Mouse (Mus musculus) cerebellum, postnatal 14 days (tissue): Measurements from ENCODE around the gene Pip5k1c.

Source experiments
- DNase-seq, 2 experiments: peaks; one replicate each; pipeline ENCODE4 v3.0.0; 2021; ENCODE audit warnings: mixed read lengths in 2 of 2

Pip5k1c gene

DNA sequence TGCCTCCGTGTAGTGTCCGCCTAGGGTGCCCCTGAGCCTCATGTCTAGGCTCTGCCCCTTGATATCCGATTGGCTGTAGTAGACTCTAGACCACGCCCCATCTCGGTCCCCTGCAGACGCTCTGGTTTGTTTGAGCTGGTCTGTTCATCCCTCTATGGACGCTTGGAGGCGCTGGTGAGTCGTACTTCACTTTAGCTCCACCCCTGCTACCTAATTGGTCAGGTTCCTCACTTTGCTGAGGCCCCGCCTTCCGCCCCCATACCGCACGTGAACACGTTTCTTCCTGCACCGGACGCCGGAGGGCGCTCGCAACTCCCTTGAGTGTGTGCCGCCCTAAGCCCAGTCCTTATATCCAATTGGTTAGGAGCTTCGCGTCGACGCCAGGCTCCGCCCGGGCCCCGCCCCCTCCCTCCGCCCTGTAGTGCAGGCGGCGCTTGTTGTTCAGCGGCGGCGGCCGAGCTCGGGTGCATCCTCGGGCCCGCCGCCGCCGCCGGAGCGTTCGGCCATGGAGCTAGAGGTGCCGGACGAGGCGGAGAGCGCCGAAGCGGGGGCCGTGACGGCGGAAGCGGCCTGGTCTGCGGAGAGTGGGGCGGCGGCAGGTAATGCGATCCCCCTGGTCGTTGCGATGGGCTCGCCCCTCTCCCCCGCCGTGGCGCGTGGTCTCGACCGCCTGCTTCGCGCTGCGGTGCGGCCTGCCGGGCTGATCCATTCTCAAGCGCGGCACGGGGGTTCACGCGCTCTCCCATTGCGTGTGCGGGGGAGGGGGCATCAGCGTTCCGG lies at the start of gene Pip5k1c:
Gene Pip5k1c, plus strand, starts transcription at position 410 of the 780 bp plus-strand sequence.
- DNase-seq: peak; percentile 100

DNA sequence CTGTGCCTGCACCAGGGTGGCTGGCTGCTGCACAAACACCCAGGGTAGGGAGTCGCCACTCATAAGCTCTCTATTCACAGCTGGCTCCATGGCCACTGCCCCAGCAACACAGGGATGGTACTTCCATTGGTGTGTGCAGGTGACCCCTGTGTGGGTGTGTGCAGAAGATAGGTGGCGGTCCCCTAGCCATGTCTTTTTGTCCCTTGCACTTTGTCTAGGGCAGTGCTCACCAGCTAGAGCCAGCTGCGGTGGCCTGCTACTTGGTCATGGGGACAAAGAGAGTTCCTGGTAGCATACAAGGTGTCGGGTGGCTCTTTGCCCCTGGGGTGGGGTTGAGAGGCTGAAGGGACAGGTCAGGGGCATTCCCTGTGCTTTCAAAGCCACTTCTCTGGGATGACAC lies 48.6 kb upstream of the Pip5k1c start:
- DNase-seq: no peak

DNA sequence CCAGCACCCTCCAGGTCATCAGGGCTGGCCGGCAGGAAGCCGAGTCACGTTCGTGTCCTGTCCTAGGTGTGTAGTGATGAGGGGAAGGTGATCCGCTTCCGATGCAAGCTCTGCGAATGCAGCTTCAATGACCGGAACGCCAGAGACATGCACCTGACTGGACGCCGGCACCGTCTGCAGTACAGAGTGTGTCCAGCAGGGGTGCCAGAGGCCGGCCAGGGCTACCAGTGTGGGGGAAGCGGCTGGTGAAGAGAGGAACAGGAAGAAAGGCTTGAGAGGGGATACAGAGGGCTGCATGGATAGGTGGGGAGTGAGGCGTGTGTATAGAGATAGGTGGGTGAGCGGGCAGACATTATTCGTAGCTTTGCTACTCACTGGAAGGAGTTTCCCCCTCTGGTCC lies 48.2 kb upstream of the Pip5k1c start:
- DNase-seq: peak; percentile 94 to 96

DNA sequence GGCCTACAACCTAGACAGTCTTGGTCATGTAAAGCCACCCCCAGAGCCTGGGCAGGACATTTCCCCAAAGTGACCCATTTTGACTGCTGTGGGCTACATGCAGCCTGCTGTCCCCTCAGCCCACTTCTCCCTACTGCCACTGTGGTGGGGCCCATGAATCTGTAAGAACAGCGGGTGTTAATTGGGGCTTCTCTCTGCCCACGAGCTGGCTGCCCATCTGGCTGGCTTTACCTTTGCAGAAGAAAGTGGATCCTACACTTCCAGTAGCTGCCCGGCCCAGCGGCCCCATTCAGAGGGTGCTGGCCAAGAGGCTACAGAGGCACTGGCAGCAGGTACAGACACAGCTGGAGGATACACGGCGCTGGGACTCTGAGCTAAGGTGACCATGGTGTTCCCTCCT lies 47.6 kb upstream of the Pip5k1c start:
- no peak for DNase-seq

DNA sequence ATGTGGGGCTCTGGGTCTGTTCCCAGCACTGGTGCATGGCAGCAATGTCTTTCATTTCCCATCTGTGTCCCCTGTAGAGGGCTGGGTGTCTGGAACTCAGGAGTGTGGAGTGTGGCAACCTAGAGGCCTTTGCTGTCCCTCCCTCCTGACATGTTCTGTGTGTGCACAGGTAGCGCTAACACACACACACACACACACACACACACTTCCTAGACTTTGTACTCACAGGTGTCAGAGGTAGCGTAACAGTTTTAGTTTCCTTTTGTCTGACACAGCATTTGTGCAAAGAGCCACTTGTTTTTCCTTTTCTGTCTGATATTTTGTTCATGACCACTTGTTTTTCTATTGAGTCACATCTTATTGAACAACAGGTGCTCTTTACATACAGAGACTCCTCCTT lies 45.0 kb upstream of the Pip5k1c start:
- DNase-seq: no peak

DNA sequence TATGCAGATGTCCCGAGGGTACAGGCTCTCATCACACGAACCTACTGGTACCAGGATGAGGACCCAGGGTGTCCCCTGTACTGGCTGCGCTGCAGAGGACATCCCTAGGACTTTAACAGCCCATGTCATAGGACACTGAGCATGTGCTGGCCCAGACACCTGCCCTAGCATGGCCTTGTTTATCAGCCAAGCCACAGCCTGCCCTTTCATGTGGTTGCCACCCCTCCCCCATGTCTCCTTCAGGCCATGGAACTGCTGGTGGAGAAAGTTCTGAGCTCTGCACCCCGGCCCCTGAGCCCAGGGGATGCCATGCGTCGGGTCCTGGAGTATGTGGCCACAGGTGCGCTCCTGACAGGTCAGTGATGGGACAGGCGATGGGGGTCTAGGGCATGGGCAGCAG lies 43.3 kb upstream of the Pip5k1c start:
- no peak for DNase-seq

DNA sequence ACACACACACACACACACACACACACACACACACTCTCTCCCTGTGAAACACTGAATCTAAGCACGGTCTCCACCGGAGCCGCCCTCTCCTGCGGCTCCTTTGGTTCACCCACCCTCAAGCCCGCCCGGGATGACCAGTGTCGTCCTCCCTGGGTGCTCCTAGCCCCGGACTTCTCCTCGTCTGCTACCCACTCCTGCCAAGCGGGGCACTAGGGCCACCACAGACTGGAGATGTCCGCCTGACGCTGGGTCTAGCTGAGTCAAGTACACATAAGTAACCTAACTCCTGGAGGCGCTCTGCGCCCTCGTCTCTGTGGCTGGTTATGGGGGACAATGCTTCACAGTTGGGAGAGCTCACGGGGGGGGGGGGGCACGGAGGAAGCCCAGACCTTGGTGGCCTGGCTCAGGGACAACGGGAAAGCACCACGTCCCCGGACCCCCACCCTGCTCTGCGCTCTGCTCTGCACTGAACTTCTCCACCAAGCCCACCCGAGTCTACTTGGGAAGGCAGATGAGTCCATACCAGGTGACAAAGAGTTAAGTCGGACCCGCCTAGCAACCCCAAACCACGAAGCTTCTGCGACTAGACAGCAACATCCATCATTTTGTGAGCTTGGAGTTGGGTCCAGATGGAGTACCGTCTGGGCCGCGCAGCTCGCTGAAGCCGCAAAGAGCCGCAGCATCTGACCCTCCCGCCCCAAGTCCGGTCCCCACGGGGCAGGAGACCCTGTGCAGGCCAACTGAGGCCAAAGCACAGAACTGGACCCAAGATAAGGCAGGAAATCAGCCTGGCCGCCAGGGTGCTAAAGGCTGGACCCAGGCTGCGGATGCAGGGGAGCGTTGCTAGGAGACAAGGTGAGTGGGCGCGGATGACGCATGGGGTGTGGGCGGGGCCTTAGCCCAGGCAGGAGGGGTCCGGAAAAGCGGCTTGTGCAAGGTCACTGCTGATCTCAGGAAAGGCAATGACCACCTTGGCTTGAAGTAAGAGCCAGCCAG lies 40.0 kb upstream of the Pip5k1c start, which contains the start of gene Matk:
Gene Matk, plus strand, starts transcription at position 512 of the 996 bp plus-strand sequence.
- DNase-seq: peak; percentile 85 to 87

DNA sequence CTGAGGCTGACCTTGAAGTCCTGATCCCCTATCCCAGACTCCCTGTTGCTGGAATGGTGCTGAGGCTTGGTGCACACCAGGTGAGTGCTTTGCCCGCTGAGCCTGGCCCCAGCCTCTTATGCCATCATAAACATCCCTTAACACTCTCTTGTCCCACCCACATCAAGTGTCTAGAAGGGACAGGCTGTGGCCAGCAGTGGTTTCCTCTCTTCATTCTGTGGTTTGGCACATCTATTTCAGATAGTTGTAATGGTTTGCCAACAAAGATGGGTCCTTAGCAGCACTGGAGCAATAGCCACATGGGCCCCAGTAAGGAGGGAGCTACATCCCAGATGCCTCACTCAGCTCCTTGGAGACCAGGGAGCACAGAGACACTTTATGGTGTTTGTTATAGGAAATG lies 37.9 kb upstream of the Pip5k1c start:
- no peak for DNase-seq

DNA sequence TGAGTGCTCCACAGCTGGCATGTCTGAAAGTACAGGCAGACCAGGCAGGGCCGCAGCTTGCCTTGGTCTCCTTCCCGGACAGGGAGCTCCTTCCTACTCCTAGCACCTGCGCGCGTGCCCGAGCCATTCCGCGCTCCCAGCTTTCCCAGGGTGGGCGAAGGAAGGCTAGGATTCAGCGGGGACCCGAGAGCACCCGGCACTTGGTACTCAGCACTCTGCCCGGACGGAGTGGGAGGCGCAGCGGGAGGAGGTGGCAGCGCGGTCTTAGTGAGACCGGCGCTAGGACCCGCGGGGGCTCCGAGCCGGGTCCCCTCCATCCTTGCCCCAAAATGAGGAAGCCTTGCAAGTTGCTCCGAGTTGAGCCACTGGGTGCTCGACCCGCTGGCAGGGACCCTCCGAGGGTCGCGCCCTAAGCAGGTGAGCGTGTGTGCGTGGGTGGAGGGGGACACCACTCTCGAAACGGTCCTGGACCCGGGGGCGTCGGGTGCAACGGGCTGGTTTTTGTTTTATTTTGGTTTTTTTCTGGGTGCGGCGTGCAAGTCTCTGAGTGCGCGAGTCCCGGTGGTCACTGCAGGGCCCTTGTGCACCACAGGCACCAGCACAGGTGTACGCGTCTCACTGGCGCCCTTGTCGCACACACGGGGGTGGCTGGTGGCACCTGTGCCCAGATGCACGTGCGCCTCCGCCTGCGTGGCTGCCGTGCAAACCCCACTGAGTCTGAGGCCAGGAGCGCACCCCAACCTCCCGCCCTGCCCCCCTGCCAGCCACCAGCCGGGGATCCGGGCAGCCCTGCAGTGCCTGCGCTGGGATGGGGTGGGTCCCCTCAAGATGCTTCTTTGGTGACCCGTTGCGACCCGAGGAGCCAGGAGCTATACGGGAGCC lies 35.4 kb upstream of the Pip5k1c start:
- DNase-seq: peak; percentile 55 to 60

DNA sequence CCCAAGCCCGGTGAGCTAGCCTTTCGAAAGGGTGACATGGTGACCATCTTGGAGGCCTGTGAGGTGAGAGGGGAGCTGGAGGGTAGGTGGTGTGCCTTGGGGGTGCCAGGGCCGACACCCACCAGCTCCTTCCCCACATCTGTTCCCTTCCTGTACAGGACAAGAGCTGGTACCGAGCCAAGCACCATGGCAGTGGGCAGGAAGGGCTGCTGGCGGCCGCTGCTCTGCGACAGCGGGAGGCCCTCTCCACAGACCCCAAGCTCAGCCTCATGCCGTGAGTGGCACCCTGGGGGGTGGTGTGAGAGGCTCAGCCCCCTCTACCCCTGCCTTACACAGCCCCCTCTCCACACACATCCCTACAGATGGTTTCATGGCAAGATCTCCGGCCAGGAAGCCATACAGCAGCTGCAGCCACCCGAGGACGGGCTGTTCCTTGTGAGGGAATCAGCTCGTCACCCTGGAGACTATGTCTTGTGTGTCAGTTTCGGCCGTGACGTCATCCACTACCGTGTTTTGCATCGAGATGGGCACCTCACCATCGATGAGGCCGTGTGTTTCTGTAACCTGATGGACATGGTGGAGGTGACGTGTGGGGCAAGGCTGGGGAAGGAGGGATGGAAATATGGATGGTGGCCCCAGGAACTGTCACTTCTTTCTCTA lies 33.4 kb upstream of the Pip5k1c start:
- DNase-seq: peak in 1 of 2 experiments; percentile 57

DNA sequence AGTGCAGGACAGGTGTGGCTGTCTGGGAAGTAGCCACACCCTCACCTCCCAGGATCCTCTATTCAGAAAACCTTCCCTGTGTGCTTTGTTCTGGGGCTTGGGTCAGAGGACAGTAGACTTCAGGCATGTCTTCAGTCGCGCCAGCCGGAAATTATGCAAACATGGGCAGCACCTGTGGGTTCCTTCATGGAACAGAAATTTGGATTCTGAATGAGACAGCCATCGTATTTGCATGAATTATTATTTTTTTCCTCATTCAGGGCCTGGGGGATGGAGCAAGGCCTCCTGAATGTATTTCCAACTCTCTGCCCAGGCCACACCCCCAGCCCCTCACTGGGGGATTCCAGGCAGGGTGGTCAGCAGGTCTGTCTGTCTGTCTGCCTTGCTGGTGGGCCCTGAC lies 31.7 kb upstream of the Pip5k1c start:
- no peak for DNase-seq

DNA sequence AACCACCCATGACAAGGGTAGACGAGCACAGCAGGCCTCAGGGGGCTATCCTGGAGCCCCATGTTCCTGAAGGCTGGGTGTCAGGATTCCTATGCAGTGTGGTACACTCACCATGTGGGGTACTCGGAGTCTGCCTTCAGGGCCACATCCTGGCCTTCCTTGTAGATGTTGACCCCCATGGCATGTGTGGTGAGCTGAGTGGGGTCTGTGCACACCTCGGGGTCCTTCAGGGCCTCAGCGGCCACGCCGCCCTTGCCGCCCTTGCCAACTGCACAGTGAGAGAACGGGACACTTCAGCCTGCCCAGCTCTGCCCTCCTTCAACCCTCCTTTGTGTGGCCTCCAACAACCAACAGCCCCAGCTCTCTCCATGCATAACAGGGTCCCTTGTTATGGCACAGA lies 27.2 kb upstream of the Pip5k1c start:
- DNase-seq: no peak

DNA sequence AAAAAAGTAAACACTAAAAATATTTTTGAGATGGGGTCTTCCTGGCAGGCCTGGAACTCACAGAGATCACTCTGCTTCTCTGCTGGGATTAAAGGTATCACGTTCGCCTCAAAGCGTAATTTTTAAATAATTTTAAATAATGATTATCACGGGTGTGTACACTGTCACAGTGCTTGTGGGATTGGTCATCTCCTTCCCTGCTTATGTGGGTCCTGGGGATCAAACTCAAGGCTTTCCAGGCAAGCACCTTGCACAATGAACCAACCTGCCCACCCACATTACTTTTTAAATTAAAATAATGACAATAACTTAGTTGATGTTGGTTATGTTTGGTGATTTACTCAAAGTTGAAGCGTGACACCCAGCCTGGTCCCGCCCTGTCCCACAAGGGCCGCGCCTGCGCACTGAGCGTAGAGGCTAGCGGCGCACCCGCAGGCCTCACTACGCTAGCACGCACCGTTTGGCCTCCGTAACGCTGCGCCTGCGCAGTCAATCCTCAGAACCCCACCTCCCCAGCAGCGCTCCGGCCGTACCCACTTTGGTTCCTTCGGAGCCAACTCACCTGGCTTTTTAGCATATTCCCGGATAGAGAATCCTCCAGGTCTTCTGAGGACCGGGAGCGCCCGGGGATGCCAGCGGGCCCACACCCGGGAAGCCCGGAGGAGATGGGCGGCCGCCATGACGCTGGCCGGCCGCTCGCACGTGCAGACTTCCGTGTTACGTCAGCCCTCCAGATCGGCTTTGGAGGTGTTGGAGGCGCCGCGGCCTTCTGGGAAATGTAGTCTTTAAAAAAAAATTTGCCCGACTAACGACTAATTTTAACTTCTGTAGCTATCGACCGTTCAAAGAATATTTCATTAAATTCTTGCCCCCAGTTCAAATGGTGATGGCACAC lies 26.3 kb upstream of the Pip5k1c start, which contains the start of the genes Mrpl54 and Apba3:
Gene Mrpl54, minus strand, starts transcription at position 724 of the 895 bp plus-strand sequence.
Gene Apba3, plus strand, starts transcription at position 750 of the 895 bp plus-strand sequence.
- DNase-seq: peak; percentile 96 to 97

DNA sequence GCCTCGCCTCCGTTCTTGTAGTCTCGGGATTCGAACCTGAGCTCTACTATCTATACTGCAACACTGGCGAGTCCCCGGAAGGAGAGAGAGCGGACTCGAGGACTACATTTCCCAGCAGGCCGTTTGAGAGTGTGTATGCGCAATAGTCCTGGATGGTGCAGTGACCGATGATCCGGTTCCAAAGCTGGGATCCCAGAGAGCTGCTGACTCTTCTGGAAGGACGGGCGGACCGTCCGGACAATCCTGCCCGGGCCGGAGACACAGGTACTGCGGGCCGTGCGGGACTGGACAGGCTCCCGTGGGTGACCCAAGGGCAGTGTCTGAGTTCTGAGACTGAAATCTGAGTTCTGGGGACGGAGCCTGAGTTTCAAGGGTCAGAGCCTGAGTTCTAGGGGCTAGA lies 24.7 kb upstream of the Pip5k1c start:
- peak; percentile 84 to 87 for DNase-seq

DNA sequence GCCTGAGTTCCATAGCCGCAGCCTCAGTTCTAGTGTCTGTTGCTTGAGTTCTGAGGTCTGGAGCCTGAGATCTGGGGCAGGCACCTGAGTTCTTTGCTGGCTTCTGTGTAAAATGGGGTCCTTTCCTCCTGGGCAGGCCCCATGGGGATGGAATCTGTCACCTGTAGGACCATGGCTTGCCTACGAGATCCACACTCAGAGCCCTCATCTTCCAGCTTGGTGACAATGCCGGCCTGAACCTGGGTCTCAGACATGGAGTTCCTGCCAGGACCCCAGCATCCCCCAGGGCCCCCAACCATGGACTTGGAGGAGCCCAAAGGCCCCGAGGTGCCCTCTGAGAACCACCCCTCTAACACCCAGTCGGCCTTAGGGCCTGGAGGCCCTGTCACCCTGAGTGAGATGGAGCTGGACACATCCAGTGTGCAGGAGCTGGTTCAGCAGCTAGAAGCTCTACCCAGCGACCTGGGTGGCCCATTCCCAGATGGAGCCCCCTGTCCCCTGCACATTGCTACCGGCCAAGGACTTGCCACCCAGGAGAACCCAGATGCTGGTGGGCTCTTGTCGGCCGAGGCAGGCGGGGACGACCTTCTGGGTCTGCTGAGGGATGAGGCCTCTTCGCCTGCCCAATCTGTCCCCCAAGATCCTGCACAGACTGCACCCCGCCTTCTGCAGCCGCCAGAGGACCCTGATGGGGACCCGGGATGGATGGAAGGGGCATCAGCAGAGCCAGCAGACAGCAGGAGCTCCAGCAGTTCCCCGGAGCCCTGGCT lies 23.9 kb upstream of the Pip5k1c start:
- no peak for DNase-seq

DNA sequence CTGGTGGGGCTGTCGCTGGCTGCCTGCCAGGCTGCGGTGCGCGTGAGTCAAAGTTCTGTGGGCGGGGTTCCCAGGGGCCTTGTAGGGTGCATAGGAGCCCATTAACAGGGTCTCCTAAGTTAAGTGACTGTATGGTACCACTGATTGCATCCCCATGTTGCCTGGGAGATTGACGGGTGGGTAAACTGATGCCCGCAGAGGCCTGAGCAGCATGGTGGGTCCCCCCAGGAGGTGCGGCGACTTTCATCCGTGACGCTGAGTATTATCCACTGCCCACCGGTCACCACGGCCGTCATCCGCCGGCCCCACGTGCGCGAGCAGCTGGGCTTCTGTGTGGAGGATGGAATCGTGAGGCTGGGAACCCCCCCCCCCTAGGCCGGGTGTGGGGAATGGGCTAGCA lies 20.4 kb upstream of the Pip5k1c start:
- no peak for DNase-seq

DNA sequence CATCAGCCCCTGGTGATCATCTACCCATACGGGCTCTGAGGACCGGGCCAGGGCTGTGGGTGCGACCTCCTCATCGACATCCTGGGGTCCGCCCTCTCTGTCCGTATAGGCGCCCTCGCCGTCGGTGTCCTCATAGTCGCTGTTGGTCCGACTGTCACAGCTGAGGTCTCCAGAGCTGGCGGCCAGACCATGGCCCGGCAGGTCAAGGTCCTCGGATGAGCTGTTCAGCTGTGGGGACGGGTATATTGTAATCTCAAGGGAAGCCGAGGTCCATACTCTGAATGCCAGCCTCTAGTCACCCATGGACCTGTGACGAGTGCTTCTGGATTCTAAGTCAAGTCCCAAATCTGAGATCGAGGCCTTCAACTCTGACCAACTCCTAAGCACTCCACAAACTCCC lies 18.9 kb upstream of the Pip5k1c start:
- DNase-seq: no peak

DNA sequence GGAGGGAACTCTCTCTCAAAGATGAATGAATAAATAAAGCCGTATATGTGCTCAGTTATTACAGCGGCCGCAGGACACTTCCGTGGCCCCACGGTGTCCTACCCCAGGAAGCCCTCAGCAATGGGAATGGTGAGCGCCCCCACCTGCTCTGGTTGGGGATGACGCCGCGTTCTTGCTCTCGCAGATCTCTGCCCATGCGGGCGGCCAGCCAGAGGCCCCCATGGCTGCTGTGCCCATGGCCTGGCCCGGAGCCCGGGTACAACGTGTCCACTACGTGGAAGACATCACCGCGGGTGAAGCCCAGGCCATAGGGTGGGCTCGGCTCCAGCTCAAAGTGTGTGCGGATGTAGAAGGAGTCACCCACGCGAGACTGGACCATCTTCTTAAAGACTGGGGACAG lies 15.1 kb upstream of the Pip5k1c start:
- peak; percentile 70 to 90 for DNase-seq

DNA sequence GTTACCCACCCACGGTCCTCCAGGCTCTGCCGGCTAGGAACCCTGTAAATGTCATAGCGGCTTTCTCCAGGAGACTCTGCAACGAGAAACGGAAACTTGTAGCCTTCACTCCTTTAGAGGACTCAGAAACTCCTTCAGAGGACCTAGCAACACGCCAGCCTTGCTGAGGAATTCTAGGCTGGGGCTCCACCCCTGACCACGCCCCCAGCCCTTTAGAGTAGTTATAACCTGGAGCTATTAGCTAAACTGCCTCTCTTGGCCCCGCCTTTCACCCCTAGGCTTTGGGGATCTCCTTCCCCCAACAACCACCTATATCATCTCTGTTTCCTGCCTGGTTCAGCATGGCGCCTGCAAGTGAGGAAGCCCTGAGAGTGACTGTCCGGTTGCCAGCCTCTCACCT lies 13.3 kb upstream of the Pip5k1c start:
- no peak for DNase-seq

DNA sequence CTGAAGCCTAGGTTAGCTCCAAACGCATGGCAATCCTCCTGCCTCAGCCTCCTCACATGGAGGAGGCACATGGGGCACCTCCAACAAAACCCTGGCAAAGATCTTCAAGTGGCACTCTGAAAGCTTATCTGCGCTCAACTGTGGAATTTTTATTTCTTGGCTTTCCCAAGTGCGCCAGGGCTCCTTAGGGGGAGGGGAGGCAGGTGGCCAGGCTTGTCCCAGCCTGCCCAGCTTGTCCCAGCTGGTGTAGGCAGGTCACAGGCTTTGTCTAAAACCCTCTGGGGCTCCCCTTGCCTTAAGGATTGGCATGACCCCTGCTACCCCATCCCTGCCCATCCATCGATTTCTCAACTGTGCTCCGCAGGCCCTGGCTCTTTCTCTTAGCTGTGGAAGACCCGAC lies 8.6 kb upstream of the Pip5k1c start:
- no peak for DNase-seq
